Mouse (Mus musculus) CH12.LX (cell line): ENCODE results near the gene Cilp2.

Source experiments
- CHD2 ChIP-seq: IDR thresholded peaks from 2 replicates; pipeline ENCODE4 v1.6.1; 2011; ENCODE audit warnings: low read length, improper control_type of control experiment
- CTCF ChIP-seq, 2 experiments: IDR thresholded peaks in 1 of 2; conservative IDR thresholded peaks in 1 of 2; 2 replicates each; pipeline ENCODE4 v1.5.1; 2011 to 2012; ENCODE audit warnings: low read depth in 2 of 2, low read length in 2 of 2, improper control_type of control experiment in 1 of 2, inconsistent platforms in 1 of 2, mild to moderate bottlenecking in 1 of 2, moderate library complexity in 1 of 2
- E2F4 ChIP-seq: IDR thresholded peaks from 2 replicates; pipeline ENCODE4 v1.6.1; 2011; ENCODE audit warnings: low read depth, low read length, improper control_type of control experiment; ENCODE audit not compliant: insufficient replicate concordance
- EP300 ChIP-seq: IDR thresholded peaks from 2 replicates; pipeline ENCODE4 v1.6.1; 2011; ENCODE audit warnings: low read length, improper control_type of control experiment
- KAT2A ChIP-seq: IDR thresholded peaks from 2 replicates; pipeline ENCODE4 v1.6.1; 2012; ENCODE audit warnings: low read length, improper control_type of control experiment, inconsistent platforms; ENCODE audit not compliant: insufficient replicate concordance
- MAX ChIP-seq: IDR thresholded peaks from 2 replicates; pipeline ENCODE4 v1.6.1; 2011; ENCODE audit warnings: low read length, improper control_type of control experiment
- MXI1 ChIP-seq: IDR thresholded peaks from 2 replicates; pipeline ENCODE4 v1.6.1; 2011; ENCODE audit warnings: mild to moderate bottlenecking, low read depth, low read length, improper control_type of control experiment
- POLR2A ChIP-seq: IDR thresholded peaks from 2 replicates; pipeline ENCODE4 v1.6.1; 2011; ENCODE audit warnings: low read depth, mild to moderate bottlenecking, improper control_type of control experiment, low read length
- POLR2AphosphoS2 ChIP-seq: IDR thresholded peaks from 2 replicates; pipeline ENCODE4 v1.6.1; 2011; ENCODE audit warnings: low read depth, low read length, improper control_type of control experiment
- SIN3A ChIP-seq: IDR thresholded peaks from 2 replicates; pipeline ENCODE4 v1.6.1; 2012; ENCODE audit warnings: low read length, improper control_type of control experiment, inconsistent platforms
- USF2 ChIP-seq: conservative IDR thresholded peaks from 2 replicates; pipeline ENCODE4 v1.6.1; 2011; ENCODE audit warnings: low read depth, low read length, improper control_type of control experiment
- ZKSCAN1 ChIP-seq: IDR thresholded peaks from 2 replicates; pipeline ENCODE4 v1.6.1; 2012; ENCODE audit warnings: low read depth, inconsistent platforms, low read length, improper control_type of control experiment, borderline replicate concordance

DNA sequence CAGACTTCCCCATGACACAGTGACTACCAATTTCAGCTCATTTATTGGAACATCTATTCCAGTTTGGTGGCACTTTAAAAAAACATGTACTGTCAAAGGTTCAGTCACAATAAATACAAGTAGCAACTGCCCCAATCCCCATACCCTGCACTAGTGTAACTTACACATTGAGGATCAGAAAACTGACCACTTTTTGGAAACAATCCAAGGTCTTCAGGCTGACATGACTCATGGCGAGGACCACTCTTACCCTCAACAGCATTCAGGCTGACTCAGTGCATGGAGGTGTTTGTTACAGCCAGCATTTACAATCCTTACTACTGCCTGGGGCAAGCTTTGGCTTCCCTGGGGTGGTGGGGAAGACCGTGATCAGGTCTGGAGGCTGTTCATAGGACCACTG, 19.6 kb upstream of the Cilp2 start:
- no peak for TF ChIP-seq MXI1
- no peak; the same call in 1 of the 2 replicates for TF ChIP-seq POLR2A
- no peak for TF ChIP-seq EP300
- TF ChIP-seq USF2 = no peak
- no peak for TF ChIP-seq E2F4
- TF ChIP-seq CTCF (conservative IDR thresholded peaks at IDR 0.05 in 1 of 2, IDR thresholded peaks at IDR 0.05 in 1 of 2; ENCODE audit: low read depth in 2 of 2, low read length in 2 of 2) = no peak
- no peak for TF ChIP-seq ZKSCAN1
- no peak for TF ChIP-seq MAX
- no peak for TF ChIP-seq SIN3A
- no peak for TF ChIP-seq POLR2AphosphoS2
- no peak for TF ChIP-seq CHD2
- no peak for TF ChIP-seq KAT2A
